Mouse (Mus musculus): Measurements from ENCODE around the gene Slc37a3. TPM values are rescaled to one million over a fixed set of nuclear protein-coding genes. Genes with fewer than 3 reads are reported as not detected.

The Slc37a3 gene
- polyA plus RNA-seq (2015; fragmentation: Nextera tagmentation; extraction: Ambion mirVana): 27.1 and 28.2 TPM in 2 replicates

GRCm38 (mm10) chr6:39377311-39377827 lies at the start of gene Slc37a3:
Gene Slc37a3, minus strand, starts transcription at chr6:39377675.

GRCm38 (mm10) chr6:39419851-39420721 lies 42.6 kb upstream of the Slc37a3 start, which contains the start of gene Mkrn1:
Gene Mkrn1, minus strand, starts transcription at chr6:39420462.

GRCm38 (mm10) chr6:39381125-39381880 lies 3.8 kb upstream of the Slc37a3 start, which contains the start of gene Rab19:
Gene Rab19, plus strand, starts transcription at chr6:39381175.

Other genes with a start within 250 kb of the Slc37a3 start
- 2.4 and 3.4 TPM in 2 replicates for gene Kdm7a, start 170.9 kb downstream of the Slc37a3 start, polyA plus RNA-seq (2015; fragmentation: Nextera tagmentation; extraction: Ambion mirVana)
- 4.0 and 5.5 TPM in 2 replicates for gene Rab19, start 3.5 kb upstream of the Slc37a3 start, polyA plus RNA-seq (2015; fragmentation: Nextera tagmentation; extraction: Ambion mirVana)
- gene Mkrn1, start 42.8 kb upstream of the Slc37a3 start, polyA plus RNA-seq (2015; fragmentation: Nextera tagmentation; extraction: Ambion mirVana): 127 and 132 TPM in 2 replicates
- gene Dennd2a, start 180.2 kb upstream of the Slc37a3 start, polyA plus RNA-seq (2015; fragmentation: Nextera tagmentation; extraction: Ambion mirVana): 12.3 and 13.6 TPM in 2 replicates
- 22.9 and 26.4 TPM in 2 replicates for gene Adck2, start 196.2 kb upstream of the Slc37a3 start, polyA plus RNA-seq (2015; fragmentation: Nextera tagmentation; extraction: Ambion mirVana)
- gene Gm42420, start 208.1 kb upstream of the Slc37a3 start, polyA plus RNA-seq (2015; fragmentation: Nextera tagmentation; extraction: Ambion mirVana): 0.65 and 1.6 TPM in 2 replicates
- 600 and 1,097 TPM in 2 replicates for gene Ndufb2, start 214.9 kb upstream of the Slc37a3 start, polyA plus RNA-seq (2015; fragmentation: Nextera tagmentation; extraction: Ambion mirVana)

All from adrenal gland, postnatal 0 days (tissue).